Mouse (Mus musculus): Measurements from ENCODE around the gene Adat2. TPM values are rescaled to one million over a fixed set of nuclear protein-coding genes. Genes with fewer than 3 reads are reported as not detected.

Adat2 gene
- total RNA-seq (2023): 1 to 10 TPM; 3.2 to 5.0 TPM

DNA sequence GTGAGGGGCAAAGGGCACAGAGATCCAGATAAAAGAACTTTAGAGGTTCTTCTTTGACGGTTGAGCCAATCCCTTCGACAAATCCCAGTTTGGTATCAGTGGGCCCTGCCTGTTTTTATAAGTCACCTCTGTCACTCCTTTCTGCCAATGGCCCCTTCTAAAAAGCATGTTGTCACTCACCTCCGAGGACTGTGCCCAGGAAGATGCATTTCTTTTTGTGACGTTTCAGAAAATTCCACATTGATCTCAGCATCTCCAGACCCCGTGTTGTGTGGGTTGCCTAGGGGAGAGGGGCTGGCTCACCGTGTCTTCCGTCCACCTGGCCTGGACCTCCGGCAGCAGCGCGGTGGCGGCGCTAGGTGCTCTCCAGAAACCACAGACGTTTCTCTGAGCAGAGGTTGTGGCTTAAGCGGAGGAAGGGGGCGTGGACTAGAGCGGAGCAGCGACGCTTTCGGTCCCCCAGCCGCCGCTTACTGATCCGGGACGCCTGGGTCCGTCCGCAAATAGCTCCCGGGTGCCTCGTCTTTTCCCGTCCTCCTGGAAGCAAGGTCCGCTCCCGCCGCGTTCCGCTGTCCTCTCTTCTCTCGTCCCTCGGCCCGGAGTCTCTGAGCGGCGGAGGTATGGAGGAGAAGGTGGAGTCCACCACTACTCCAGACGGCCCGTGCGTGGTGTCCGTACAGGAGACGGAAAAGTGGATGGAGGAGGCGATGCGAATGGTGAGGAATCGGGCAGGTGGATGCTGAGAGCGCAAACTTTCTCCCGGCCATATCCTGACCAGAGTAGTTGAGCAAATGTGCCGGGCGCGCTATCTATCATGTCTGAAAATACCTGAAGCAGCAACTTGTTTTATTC lies at the start of gene Adat2, which contains the start of gene Pex3:
Gene Adat2, plus strand, starts transcription at position 249 of the 852 bp plus-strand sequence.
Gene Pex3, minus strand, starts transcription at position 497 of the 852 bp plus-strand sequence.

Other genes with a start within 250 kb of the Adat2 start
- gene Phactr2, start 78.5 kb upstream of the Adat2 start, total RNA-seq (2023): 10 to 100 TPM; 63.4 to 67.4 TPM
- gene Fuca2, start 53.4 kb upstream of the Adat2 start, total RNA-seq (2023): 10 to 100 TPM; 56.0 to 68.0 TPM
- gene Pex3, start 248 bp downstream of the Adat2 start, total RNA-seq (2023): 10 to 100 TPM; 13.8 to 15.5 TPM

All from neutrophil, adult 83 days (primary cell).